In the genomic region with DNA sequence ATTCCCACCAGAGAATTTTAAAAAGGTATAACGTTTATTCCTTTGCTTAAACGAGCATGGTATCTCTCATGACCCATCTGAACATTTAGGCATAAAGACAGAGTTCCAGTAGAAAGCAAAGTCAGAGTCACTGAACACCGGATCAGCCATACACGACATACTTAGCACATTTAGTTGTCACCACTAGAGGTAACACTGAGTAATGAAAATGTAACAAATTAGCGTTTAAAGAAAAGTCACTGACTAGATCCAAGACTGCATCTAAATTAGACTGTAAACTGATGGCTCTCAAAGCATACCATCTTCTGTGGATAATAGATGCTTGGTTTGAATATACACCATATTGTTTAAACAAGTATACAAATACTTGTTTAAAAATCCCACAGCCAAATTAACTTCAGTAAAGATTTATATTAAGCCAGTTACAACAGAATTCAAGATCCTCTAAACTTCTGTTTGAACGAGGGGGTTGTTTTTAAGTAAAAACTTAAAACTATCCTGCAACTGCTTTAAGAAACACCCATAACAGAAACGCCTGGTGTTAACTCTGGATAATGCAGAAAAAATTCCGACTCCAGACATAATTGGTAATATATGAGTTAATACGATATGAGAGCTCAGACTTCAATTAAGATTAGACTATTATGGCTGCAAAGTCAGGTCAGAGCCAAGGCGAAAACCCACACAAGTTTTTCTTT, we compare ENCODE assay signal across 8 mouse cellular contexts. TPM values are rescaled to one million over a fixed set of nuclear protein-coding genes. Genes with fewer than 3 reads are reported as not detected.
DNase-seq lines count a peak whose midpoint lies in the region; ATAC-seq and TF ChIP-seq lines count a peak whose summit lies in the region.

No protein-coding gene starts in this region.

- WGBS in kidney, adult 2 months = 7% methylated on average over 10 of the region's 10 CpGs
- 30% methylated on average over 10 of the region's 10 CpGs for WGBS in forebrain, embryonic 13.5 days
- 16% methylated on average over 10 of the region's 10 CpGs for WGBS in liver, embryonic 14.5 days (ENCODE audit: insufficient replicate concordance)

- H3K9ac ChIP-seq in forebrain, embryonic 13.5 days = peak overlapping the region; percentile 75; the same call in 1 of the 2 replicates
- peak overlapping the region; percentile 75 for H3K9ac ChIP-seq in liver, embryonic 14.5 days (replicated peaks)

- peak overlapping the region; percentile 73 for H3K27ac ChIP-seq in kidney, adult 2 months (ENCODE audit: insufficient read depth, low read depth, low read length)
- H3K27ac ChIP-seq in forebrain, embryonic 13.5 days = no peak overlapping the region
- peak overlapping the region; percentile 87 for H3K27ac ChIP-seq in liver, embryonic 14.5 days

- no peaks in the 10 kb centered on the region for H3K9me3 ChIP-seq in forebrain, embryonic 13.5 days (replicated peaks)
- no peaks in the 10 kb centered on the region for H3K9me3 ChIP-seq in liver, embryonic 14.5 days (ENCODE audit: control insufficient read depth, low read length)

- no peak for TF ChIP-seq CTCF in kidney, adult 2 months (conservative IDR thresholded peaks at IDR 0.05; ENCODE audit: insufficient read depth, insufficient read length, low read depth, low read length)
- TF ChIP-seq CTCF in liver, embryonic 14.5 days (IDR thresholded peaks at IDR 0.05; ENCODE audit: low read depth) = peak; percentile 53

- TF ChIP-seq EP300 in liver, embryonic 14.5 days (IDR thresholded peaks at IDR 0.05; ENCODE audit: low read depth) = no peak

- no peak for DNase-seq in kidney, adult 2 months
- no peak for DNase-seq in kidney, adult 11 months
- peak; percentile 62 for DNase-seq in MN1 (ENCODE audit: low spot score)
- DNase-seq in liver, embryonic 14.5 days (ENCODE audit: low read depth in 3 of 3, low spot score in 3 of 3) = peak in 1 of 3 experiments; percentile 54
- no peak for DNase-seq in thymus, postnatal 14 days
- no peak for DNase-seq in ovary, postnatal 14 days (ENCODE audit: low spot score)
- DNase-seq in T-cell, adult 2 months (ENCODE audit: low spot score) = no peak

- peaks cover 4% of the 10 kb centered on the region for H3K4me1 ChIP-seq in kidney, adult 2 months (ENCODE audit: control insufficient read depth, insufficient read depth, low read length)
- peaks cover 16% of the 10 kb centered on the region for H3K4me1 ChIP-seq in forebrain, embryonic 13.5 days
- peaks cover 0 to 2% of the 10 kb centered on the region in 2 experiments; a peak in 2 of 4 replicates for H3K4me1 ChIP-seq in liver, embryonic 14.5 days (replicated peaks; ENCODE audit: control insufficient read depth in 2 of 2, insufficient read depth in 2 of 2, low read length in 1 of 2)

- ATAC-seq in forebrain, embryonic 13.5 days = no peak
- no peak for ATAC-seq in liver, embryonic 14.5 days (ENCODE audit: insufficient read depth)

- peak overlapping the region; percentile 66 for H3K4me3 ChIP-seq in kidney, adult 2 months (ENCODE audit: insufficient read depth, low read depth, low read length)
- peak overlapping the region; percentile 68 for H3K4me3 ChIP-seq in forebrain, embryonic 13.5 days
- peak overlapping the region; percentile 89 to 91 for H3K4me3 ChIP-seq in liver, embryonic 14.5 days (ENCODE audit: insufficient read depth in 1 of 2, low read depth in 2 of 2, low read length in 2 of 2)

- no peaks in the 10 kb centered on the region for H3K36me3 ChIP-seq in kidney, adult 2 months (ENCODE audit: control insufficient read depth, insufficient read depth, low read length)
- H3K36me3 ChIP-seq in forebrain, embryonic 13.5 days (ENCODE audit: poor library complexity, severe bottlenecking) = peaks cover 17% of the 10 kb centered on the region
- peaks cover 14% of the 10 kb centered on the region for H3K36me3 ChIP-seq in liver, embryonic 14.5 days (replicated peaks; ENCODE audit: control insufficient read depth, insufficient read depth, low read depth)

- peak overlapping the region; percentile 76 for H3K4me2 ChIP-seq in forebrain, embryonic 13.5 days
- H3K4me2 ChIP-seq in liver, embryonic 14.5 days (ENCODE audit: low read depth) = peak overlapping the region; percentile 78

- no peak for TF ChIP-seq POLR2A in kidney, adult 2 months (IDR thresholded peaks at IDR 0.05; ENCODE audit: low read depth, low read length)

- H3K27me3 ChIP-seq in kidney, adult 2 months (replicated peaks; ENCODE audit: control insufficient read depth, insufficient read depth, low read length) = no peaks in the 10 kb centered on the region
- H3K27me3 ChIP-seq in forebrain, embryonic 13.5 days = no peaks in the 10 kb centered on the region
- no peaks in the 10 kb centered on the region for H3K27me3 ChIP-seq in liver, embryonic 14.5 days (ENCODE audit: control insufficient read depth, insufficient read depth, low read length)

RNA-seq across cellular contexts. Expression of gene 4930579G24Rik, which starts 1.2 kb away (rescaled TPM):
- 1.1 and 1.2 TPM in 2 replicates for polyA plus RNA-seq in kidney, adult 2 months (2012; rRNA removed)
- polyA plus RNA-seq in forebrain, embryonic 13.5 days (2015; fragmentation: Nextera tagmentation; extraction: Ambion mirVana) = 15.0 and 15.2 TPM in 2 replicates
- 7.3 and 8.3 TPM in 2 replicates for polyA plus RNA-seq in liver, embryonic 14.5 days (2012; rRNA removed)
- 15.3 and 16.8 TPM in 2 replicates for polyA plus RNA-seq in liver, embryonic 14.5 days (2014; fragmentation: Nextera tagmentation; extraction: Ambion mirVana)

RNA-seq across cellular contexts. Expression of gene Etfdh, which starts 1.7 kb away (rescaled TPM):
- polyA plus RNA-seq in kidney, adult 2 months (2012; rRNA removed) = 277 and 354 TPM in 2 replicates
- 38.7 and 40.4 TPM in 2 replicates for polyA plus RNA-seq in forebrain, embryonic 13.5 days (2015; fragmentation: Nextera tagmentation; extraction: Ambion mirVana)
- polyA plus RNA-seq in liver, embryonic 14.5 days (2012; rRNA removed) = 16.6 and 21.7 TPM in 2 replicates
- 40.7 and 46.7 TPM in 2 replicates for polyA plus RNA-seq in liver, embryonic 14.5 days (2014; fragmentation: Nextera tagmentation; extraction: Ambion mirVana)

RNA-seq across cellular contexts. Expression of gene Ppid, which starts 36.5 kb away (rescaled TPM):
- polyA plus RNA-seq in kidney, adult 2 months (2012; rRNA removed) = 6.4 and 9.6 TPM in 2 replicates
- 168 and 175 TPM in 2 replicates for polyA plus RNA-seq in forebrain, embryonic 13.5 days (2015; fragmentation: Nextera tagmentation; extraction: Ambion mirVana)
- polyA plus RNA-seq in liver, embryonic 14.5 days (2012; rRNA removed) = 27.5 and 59.5 TPM in 2 replicates
- polyA plus RNA-seq in liver, embryonic 14.5 days (2014; fragmentation: Nextera tagmentation; extraction: Ambion mirVana) = 97.9 and 109 TPM in 2 replicates
